Mouse (Mus musculus) adrenal gland, adult 8-10 months (tissue): Measurements from ENCODE around the gene Ndufa3. TPM values are rescaled to one million over a fixed set of nuclear protein-coding genes. Genes with fewer than 3 reads are reported as not detected.
A peak's percentile ranks its signal among the peaks of the same experiment; 100 is the strongest.

Experiments used
- DNase-seq: peaks from one replicate; pipeline ENCODE4 v3.0.0; 2022
- total RNA-seq, 4 experiments: library from RNA; stranded (reverse); gene quantifications; 2 replicates each; pipeline ENCODE4 v1.2.4; 2022

Ndufa3 gene
- total RNA-seq, 4 experiments from 2014 or later: 561 to 701 (median 624) TPM

- DNase-seq: no peak
Observed at GRCm38 (mm10) chr7:3611006-3611405, 6.2 kb upstream of the Ndufa3 start.

- DNase-seq: no peak
Observed at GRCm38 (mm10) chr7:3614021-3614420, 3.2 kb upstream of the Ndufa3 start.

- no peak for DNase-seq
Observed at GRCm38 (mm10) chr7:3616057-3616388, 1.1 kb upstream of the Ndufa3 start, which contains the start of gene Oscar. Gene Oscar (minus strand): TSS chr7:3616157.

- DNase-seq: no peak
Observed at GRCm38 (mm10) chr7:3616389-3617241, 558 bp upstream of the Ndufa3 start.

- no peak for DNase-seq
Observed at GRCm38 (mm10) chr7:3629030-3629429, 11.9 kb downstream of the Ndufa3 start.

GRCm38 (mm10) chr7:3629543-3630477, 12.6 kb downstream of the Ndufa3 start, which contains the start of the genes Tfpt and Prpf31:
Gene Tfpt (minus strand): TSS chr7:3629929.
Gene Prpf31 (plus strand): TSS chr7:3629985.
- DNase-seq: peak; percentile 92

GRCm38 (mm10) chr7:3630478-3630815, 13.3 kb downstream of the Ndufa3 start:
- DNase-seq: no peak

GRCm38 (mm10) chr7:3643412-3643811, 26.2 kb downstream of the Ndufa3 start:
- DNase-seq: no peak

- no peak for DNase-seq
Observed at GRCm38 (mm10) chr7:3643843-3644242, 26.7 kb downstream of the Ndufa3 start.

GRCm38 (mm10) chr7:3644348-3644671, 27.1 kb downstream of the Ndufa3 start:
- DNase-seq: no peak

GRCm38 (mm10) chr7:3644672-3645487, 27.7 kb downstream of the Ndufa3 start, which contains the start of gene Cnot3:
Gene Cnot3 (plus strand): TSS chr7:3645268.
- peak; percentile 100 for DNase-seq

GRCm38 (mm10) chr7:3645488-3646025, 28.4 kb downstream of the Ndufa3 start:
- no peak for DNase-seq

GRCm38 (mm10) chr7:3646188-3646587, 29.0 kb downstream of the Ndufa3 start:
- no peak for DNase-seq

- DNase-seq: no peak
Observed at GRCm38 (mm10) chr7:3646641-3647040, 29.5 kb downstream of the Ndufa3 start.

- DNase-seq: no peak
Observed at GRCm38 (mm10) chr7:3656966-3657365, 39.8 kb downstream of the Ndufa3 start.

GRCm38 (mm10) chr7:3658578-3658977, 41.4 kb downstream of the Ndufa3 start:
- no peak for DNase-seq

GRCm38 (mm10) chr7:3664524-3665214, 47.5 kb downstream of the Ndufa3 start:
- peak; percentile 35 for DNase-seq

GRCm38 (mm10) chr7:3665215-3666114, 48.3 kb downstream of the Ndufa3 start, which contains the start of gene Leng1:
Gene Leng1 (minus strand): TSS chr7:3665840.
- peak; percentile 98 for DNase-seq

GRCm38 (mm10) chr7:3666921-3667391, 49.8 kb downstream of the Ndufa3 start:
- DNase-seq: no peak
